Mouse (Mus musculus): Measurements from ENCODE around the gene Tex22.

Gene Tex22

GRCm38 (mm10) chr12:113074329-113075062, at the start of gene Tex22:
TSS of gene Tex22 (plus strand) at chr12:113074502.
- peak; percentile 93 for DNase-seq

GRCm38 (mm10) chr12:113026557-113026956, 47.7 kb upstream of the Tex22 start:
- no peak for DNase-seq

- no peak for DNase-seq
These were observed 46.8 kb upstream of the Tex22 start for GRCm38 (mm10) chr12:113027495-113027894.

GRCm38 (mm10) chr12:113028067-113028466, 46.2 kb upstream of the Tex22 start:
- no peak for DNase-seq

- DNase-seq = no peak
These were observed 45.4 kb upstream of the Tex22 start for GRCm38 (mm10) chr12:113028898-113029297.

- DNase-seq = no peak
These were observed 44.3 kb upstream of the Tex22 start for GRCm38 (mm10) chr12:113030046-113030445.

- no peak for DNase-seq
These were observed 43.3 kb upstream of the Tex22 start for GRCm38 (mm10) chr12:113030993-113031392.

- DNase-seq = no peak
These were observed 42.9 kb upstream of the Tex22 start for GRCm38 (mm10) chr12:113031441-113031840.

- DNase-seq = peak; percentile 49
These were observed 41.7 kb upstream of the Tex22 start for GRCm38 (mm10) chr12:113032296-113033250.

GRCm38 (mm10) chr12:113035093-113035492, 39.2 kb upstream of the Tex22 start:
- DNase-seq = no peak

- no peak for DNase-seq
These were observed 37.3 kb upstream of the Tex22 start for GRCm38 (mm10) chr12:113036996-113037395.

- no peak for DNase-seq
These were observed 35.9 kb upstream of the Tex22 start for GRCm38 (mm10) chr12:113038414-113038813.

GRCm38 (mm10) chr12:113041481-113042439, 32.5 kb upstream of the Tex22 start:
- peak; percentile 70 for DNase-seq

- no peak for DNase-seq
These were observed 31.8 kb upstream of the Tex22 start for GRCm38 (mm10) chr12:113042543-113042942.

GRCm38 (mm10) chr12:113044916-113045677, 29.2 kb upstream of the Tex22 start:
- DNase-seq = peak; percentile 82

- DNase-seq = no peak
These were observed 27.4 kb upstream of the Tex22 start for GRCm38 (mm10) chr12:113046861-113047260.

GRCm38 (mm10) chr12:113048103-113048502, 26.2 kb upstream of the Tex22 start:
- DNase-seq = no peak

GRCm38 (mm10) chr12:113049836-113050235, 24.5 kb upstream of the Tex22 start:
- DNase-seq = no peak

GRCm38 (mm10) chr12:113050671-113051070, 23.6 kb upstream of the Tex22 start:
- no peak for DNase-seq

- no peak for DNase-seq
These were observed 22.5 kb upstream of the Tex22 start for GRCm38 (mm10) chr12:113051628-113052403.

GRCm38 (mm10) chr12:113056089-113056488, 18.2 kb upstream of the Tex22 start:
- DNase-seq = no peak

All from cerebellum, adult 9-11 months (tissue).